Mouse (Mus musculus) Muller cell, postnatal 12 days (primary cell): Measurements from ENCODE around the gene Rsl1.
"Not testable (repeated sequence)": the region's sequence is repeated elsewhere in the genome, so short reads cannot be mapped to it uniquely, and the experiment has no call there.

ENCODE experiments used
- DNase-seq: peaks from one replicate; pipeline ENCODE4 v3.0.0-alpha.2; 2015; ENCODE audit errors: inconsistent ontology term

Rsl1 gene

GRCm38 (mm10) chr13:67172991-67173722 lies at the start of gene Rsl1:
Gene Rsl1, plus strand, starts transcription at chr13:67173182.
- peak; percentile 73 for DNase-seq

- DNase-seq, result no peak
These were observed 48.5 kb upstream of the Rsl1 start for GRCm38 (mm10) chr13:67124460-67124859.

DNA sequence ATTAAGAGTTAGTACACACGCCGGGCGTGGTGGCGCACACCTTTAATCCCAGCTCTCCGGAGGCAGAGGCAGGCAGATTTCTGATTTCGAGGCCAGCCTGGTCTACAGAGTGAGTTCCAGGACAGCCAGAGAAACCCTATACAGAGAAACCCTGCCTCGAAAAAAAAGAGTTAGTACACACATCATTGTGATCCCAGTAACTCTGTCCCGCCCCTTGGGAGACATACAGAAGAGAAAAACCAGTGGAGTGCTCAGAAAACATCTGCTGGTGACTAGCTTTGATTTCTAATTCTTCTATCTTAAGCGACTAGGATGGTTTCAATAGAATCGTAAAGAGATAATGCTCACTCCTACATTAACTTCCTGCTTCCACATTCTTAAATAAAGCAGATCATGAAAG lies 45.5 kb upstream of the Rsl1 start:
- not testable (repeated sequence) for DNase-seq

DNA sequence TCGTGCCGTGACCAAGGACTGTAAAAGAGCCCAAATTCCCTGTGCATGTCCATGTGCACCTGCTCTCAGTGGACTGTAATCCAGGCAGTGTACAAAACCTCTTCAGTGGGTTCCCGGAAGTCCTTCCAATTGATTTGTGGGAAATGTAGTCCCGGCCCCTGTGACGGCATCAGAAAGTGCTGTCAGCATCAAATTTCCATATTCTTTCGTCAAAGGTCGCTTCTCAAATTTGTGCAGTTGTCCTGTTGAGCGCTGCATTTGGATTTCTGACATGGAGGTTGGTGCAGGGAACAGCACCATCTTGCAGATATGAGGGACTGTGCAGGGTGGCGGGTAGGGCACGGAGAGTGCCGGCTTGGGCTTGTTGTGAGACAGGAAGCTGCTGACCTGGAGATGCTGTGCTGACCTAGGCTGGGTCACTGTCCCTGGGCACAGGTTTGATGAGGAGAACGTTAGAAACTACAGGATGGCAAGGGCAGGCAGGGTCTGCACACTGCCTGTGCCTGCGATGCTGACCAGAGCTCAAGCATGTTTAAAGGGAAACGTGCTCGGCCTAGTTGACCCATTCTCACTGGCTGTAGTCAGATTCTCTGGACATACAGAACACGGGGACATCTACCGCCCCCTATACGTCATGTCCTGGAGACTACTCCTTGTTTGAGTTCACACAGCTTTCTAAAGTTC lies 44.8 kb upstream of the Rsl1 start:
- peak; percentile 82 for DNase-seq

DNA sequence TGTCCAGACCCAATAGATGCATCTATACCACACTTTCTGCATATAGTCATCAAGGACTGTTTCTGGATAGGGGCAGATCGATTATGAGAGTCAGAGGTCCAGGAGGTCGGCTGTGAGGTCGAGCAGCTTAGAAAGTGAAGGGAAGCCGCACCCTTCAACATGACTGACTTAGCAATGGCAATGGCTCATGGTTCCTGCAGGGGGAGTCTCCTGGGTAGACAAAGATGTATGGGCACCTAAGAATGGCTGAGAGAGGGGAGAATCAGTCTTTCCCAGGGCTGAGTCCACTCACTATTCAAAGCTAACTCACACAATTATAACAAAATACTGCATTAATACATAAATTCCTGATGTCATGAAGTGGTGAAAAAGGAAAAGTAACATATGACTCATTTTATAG lies 6.9 kb upstream of the Rsl1 start:
- not testable (repeated sequence) for DNase-seq

DNA sequence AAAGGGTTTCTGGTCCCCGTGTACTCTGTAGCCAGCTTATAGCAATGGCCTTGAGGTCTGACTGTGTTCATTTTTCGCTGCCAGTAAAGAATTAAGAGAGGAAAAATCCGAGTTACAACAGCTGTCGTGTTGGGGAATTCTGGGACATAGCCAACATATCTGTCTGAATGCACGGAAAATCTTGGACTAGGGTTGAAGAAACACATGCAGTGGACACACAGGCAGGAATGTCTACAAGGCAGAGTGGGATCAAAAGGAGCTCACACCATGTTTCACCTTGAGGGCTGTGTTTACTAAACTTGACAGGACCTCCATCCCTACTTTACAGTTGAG lies 707 bp downstream of the Rsl1 start:
- no peak for DNase-seq

GRCm38 (mm10) chr13:67194340-67194894 lies 21.4 kb downstream of the Rsl1 start, which contains the start of gene Zfp455:
Gene Zfp455, plus strand, starts transcription at chr13:67194506.
- DNase-seq, result peak; percentile 84

DNA sequence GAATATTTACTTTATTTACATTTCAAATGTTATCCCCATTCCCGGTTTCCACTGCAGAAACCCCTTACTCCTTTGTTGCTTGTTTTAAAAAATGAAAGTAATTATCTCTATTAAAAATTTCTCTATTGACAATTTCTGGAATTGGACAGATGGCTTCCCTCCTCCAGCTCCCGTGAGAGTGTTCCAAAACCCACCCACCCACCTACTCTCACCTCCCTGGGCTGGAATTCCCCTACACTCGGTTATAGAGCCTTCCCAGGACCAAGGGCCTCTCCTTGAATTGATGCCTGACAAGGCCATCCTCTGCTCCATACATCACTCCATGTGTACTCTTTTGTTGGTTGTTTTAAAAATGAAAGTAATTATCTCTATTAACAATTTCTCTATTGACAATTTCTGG lies 28.7 kb downstream of the Rsl1 start:
- no peak for DNase-seq

GRCm38 (mm10) chr13:67214015-67214607 lies 41.1 kb downstream of the Rsl1 start:
- no peak for DNase-seq
